Mouse (Mus musculus) frontal cortex, postnatal 25 days (tissue): ENCODE results near the gene Dock10.
"Not testable (repeated sequence)": the region's sequence is repeated elsewhere in the genome, so short reads cannot be mapped to it uniquely, and the experiment has no call there.

Source experiments
- DNase-seq, 2 experiments: peaks; one replicate each; pipeline ENCODE4 v3.0.0; 2022; ENCODE audit warnings: low spot score in 2 of 2

Dock10 gene

GRCm38 (mm10) chr1:80757977-80758797 is at the start of gene Dock10:
Gene Dock10 (minus strand): TSS chr1:80758527.
- peak; percentile 15 to 24 for DNase-seq

GRCm38 (mm10) chr1:80806835-80807398 is 48.6 kb upstream of the Dock10 start:
- no peak for DNase-seq

DNA sequence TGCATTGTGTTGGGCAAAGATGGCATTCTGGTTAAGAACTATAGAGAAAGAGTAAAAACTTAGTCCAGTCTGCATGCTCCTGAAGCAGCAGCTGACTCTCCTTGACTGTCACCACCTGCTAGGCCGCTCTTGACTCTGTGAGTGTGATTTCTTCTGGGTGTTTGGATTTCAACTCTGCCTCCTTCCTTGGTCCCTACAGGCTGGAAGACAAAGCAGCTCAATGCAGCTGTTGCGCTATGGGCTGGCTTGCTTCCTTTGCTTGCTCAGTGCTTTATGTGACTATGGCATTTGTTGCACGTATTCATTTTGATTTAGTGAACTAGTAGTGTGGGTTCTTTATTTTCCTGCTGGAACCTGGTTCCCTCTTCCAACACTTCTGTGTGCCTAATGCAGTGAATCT is 43.7 kb upstream of the Dock10 start:
- no peak for DNase-seq

- no peak for DNase-seq
Observed at GRCm38 (mm10) chr1:80785066-80785779, 26.9 kb upstream of the Dock10 start.

DNA sequence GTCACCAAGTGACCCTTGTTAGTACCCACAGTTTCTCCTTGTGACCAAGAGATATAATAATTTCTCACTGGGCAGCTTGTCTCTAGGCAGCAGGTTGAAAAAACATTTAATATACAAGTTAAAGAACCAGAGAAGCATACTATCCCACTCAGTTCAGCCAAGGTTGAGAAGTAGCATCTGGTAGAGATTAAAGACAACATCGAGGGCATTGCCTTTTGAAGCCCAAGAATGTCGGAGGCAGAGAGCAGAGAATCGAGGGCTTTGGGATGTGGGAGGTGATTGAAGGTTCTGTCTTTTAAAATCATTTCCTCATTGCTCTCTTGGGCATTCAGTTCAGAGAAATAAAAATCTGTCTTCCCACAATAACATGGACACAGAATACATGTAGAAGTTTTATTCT is 25.8 kb upstream of the Dock10 start:
- DNase-seq: no peak

DNA sequence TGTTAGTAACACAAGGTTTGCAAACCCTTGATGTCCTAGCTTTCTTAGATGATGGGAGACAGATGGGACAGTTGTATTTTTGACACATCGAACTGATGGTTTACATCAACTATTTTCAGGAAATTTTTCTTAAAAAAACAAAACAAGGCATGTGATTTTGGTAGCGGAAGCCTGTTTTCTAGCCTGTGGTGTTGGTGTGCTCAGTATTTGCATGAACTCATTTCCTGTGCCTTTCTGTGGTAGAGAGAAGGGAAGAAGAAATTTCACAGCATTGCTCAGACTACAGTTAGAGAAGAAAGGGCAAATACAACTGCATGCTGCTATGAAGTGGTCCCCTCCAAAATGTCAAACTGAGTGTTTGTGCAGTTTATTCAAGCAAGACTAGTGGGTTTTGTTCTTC is 7.2 kb upstream of the Dock10 start:
- DNase-seq: no peak

DNA sequence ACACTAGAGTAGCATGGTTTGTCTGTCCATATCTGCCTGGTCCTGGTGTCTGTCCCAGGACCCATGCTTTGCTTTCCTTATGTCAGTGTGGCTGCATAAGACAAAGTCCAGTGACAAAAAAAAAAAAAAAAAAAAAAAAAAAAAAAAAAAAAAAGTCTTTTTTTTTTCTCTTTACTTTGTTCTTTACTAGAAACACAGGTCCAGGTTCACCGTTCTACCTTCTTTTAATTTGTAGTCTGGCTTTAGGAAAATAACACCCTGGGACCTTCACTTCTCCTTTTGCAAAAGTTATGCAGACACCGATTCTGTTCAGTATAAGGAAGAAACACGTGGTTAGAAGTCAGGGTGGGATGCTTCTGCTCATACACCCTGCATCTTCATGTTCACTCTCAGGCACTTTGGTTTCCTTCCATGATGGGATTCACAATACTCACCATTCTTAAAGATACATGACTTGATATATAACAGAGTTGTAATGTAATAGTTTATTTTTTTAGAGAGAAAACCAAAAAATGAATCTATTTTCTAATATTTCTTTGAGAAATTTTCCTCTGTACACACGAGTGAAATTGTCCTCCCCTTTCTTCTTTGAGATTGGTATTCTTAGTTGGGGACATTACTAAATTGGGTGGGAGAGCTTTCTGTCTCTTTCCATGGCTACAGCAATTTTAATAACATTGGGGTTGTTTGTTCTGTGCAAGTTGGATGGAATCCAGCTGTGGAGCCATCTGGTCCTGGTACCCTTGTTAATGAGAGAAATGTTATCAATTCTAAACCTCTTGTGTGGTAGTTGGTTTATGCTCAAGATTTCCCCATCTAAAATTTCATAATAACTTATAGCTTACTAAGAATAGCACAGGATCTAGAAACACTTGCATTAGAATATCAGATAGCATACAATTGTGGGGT is 5.0 kb upstream of the Dock10 start:
- DNase-seq: no peak

- DNase-seq: no peak
Observed at GRCm38 (mm10) chr1:80758798-80759184, 464 bp upstream of the Dock10 start.

- DNase-seq: peak in 1 of 2 experiments; percentile 7
Observed at GRCm38 (mm10) chr1:80757650-80757976, 714 bp downstream of the Dock10 start.

- DNase-seq: no peak
Observed at GRCm38 (mm10) chr1:80756824-80757649, 1.3 kb downstream of the Dock10 start.

DNA sequence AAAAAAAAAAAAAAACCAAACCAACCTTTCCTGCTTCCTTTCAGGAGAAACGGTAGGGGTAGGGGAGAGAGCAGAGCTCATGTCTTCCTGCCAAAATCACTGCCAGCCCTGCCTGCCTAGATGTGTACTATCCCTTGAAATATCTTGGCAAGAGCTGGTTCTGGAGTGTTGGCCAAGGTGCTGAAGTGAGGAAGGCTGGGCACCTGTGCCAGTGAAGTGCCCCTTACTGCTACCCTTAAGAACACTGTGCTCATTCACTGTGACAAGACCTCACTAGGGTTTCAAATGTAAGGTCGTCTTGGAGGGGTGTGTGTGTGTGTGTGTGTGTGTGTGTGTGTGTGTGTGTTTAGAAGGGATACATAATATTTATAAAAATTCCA is 2.3 kb downstream of the Dock10 start:
- DNase-seq: no peak

DNA sequence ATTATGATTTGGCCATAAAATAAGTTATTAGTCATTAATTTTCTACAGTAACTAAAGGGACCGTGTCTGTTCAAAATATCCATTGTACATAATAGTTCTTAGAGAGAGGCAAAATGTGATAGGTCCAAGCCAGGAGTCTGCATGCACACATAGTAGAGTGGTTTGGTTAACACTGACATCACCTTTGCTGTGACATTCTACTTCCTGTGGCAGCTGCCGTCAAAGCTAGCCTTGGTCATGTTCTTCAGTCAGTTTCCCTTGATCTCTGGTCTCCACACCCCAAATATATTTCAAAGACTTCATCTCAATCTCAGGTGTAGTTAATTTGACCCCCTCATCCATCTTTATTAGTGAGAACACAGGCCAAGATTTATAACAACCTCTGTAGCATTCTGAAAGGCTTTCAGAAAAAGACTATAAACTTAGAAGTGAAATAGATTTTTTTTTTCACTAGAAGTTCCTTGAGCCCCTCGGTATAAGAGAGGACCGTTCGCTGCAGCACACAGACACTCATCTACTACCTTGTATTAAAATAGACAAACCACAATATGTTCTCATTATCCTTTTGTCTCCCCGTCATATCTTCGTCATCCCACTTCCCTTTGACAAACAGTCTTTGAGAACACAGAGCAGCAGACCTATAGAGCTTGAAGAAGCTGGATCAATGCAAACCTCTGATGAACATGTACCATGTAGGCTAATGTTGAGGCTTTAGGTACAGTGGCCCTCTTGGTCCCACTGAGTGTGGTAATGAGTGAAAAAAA is 2.8 kb downstream of the Dock10 start:
- no peak for DNase-seq

DNA sequence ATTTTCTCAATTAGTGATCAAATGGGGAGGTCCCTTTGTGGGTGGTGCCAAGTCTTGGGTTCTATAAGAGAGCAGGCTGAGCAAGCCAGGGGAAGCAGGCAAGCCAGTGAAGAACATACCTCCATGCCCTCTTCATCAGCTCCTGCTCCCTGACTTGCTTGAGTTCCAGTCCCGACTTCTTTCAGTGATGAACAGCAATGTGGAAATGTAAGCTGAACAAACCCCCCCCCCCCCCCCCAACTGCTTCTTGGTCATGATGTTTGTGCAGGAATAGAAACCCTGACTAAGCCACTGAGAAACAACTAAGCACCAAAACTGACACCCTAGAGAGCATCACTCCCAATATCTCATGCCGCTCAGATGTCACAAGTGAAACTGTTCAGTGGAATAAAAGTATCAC is 9.2 kb downstream of the Dock10 start:
- DNase-seq: not testable (repeated sequence)

GRCm38 (mm10) chr1:80746691-80747463 is 11.4 kb downstream of the Dock10 start:
- no peak for DNase-seq

DNA sequence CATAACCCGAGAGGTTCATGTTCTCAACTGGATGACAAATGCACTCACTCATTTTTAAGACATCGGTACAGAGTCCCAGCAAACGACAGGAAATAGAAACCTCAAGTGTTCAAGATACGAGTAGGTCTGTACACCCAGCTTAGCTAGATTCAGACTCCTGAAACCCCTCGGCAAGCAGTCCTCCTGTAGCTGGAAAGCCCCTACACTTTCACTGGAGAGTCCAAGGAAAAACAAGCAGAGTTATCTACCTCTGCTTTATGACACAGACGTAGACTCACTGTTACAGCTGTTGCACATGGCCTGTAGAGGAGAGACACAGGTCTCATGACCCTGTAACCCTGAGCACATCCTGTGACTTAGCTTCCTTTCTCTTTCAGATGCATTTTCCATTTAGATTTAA is 12.1 kb downstream of the Dock10 start:
- DNase-seq: no peak

- no peak for DNase-seq
Observed at GRCm38 (mm10) chr1:80739472-80739871, 18.9 kb downstream of the Dock10 start.

- no peak for DNase-seq
Observed at GRCm38 (mm10) chr1:80737812-80738391, 20.4 kb downstream of the Dock10 start.

GRCm38 (mm10) chr1:80730582-80730981 is 27.7 kb downstream of the Dock10 start:
- DNase-seq: no peak

DNA sequence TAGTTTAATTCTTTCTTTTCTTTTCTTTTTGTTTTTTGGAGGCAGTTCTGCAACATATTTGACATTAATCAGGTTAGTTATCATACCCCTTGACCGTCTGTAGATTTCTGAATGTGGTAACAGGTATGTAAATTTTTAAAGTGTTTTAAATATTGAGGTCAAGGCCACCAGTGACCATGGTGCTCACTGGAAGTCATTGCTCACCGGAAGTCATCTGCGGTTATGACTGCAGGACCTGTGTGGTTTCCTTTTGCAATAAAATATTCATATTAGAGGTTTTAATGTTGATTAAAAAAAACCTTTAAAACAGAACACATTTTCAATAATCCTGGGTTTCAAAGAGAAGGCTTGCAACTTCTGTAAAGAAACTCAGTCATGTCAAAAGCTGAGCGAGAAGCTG is 28.2 kb downstream of the Dock10 start:
- DNase-seq: no peak
